Mouse (Mus musculus) cerebellum, adult 2 months (tissue): Measurements from ENCODE around the gene Lhx2.

Source experiments
- CTCF ChIP-seq: fragments of 200-500 bp; IDR thresholded peaks from 2 replicates; pipeline ENCODE4 v1.5.1; 2011; ENCODE audit warnings: low read depth, mild to moderate bottlenecking, control low read depth, low read length, moderate library complexity, borderline replicate concordance; ENCODE audit not compliant: insufficient read depth
- POLR2A ChIP-seq: fragments of 200-500 bp; IDR thresholded peaks from 2 replicates; pipeline ENCODE4 v1.6.1; 2011; ENCODE audit warnings: low read length, control low read depth, borderline replicate concordance; ENCODE audit not compliant: insufficient read depth

DNA sequence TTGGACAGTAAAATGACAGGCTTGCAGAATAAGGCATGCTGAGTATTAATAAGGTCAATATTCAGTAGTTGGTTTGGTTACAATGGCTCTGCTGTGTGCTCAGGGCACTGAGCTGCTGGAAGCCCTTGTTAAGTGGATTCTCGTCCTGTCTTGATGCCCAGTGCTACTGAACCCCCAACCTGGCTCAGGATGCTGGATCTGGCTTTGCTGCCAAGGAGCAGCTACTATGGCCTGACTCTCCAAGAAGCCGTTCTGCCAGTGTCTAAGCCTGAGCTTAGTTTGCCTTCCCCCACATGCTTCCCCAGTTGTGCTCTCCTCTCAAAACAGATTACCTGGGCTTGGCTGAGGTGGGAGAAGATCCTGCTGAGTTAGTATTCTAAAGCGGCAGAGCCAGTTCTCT lies 26.2 kb upstream of the Lhx2 start:
- TF ChIP-seq CTCF (no peak), POLR2A (no peak)
